Mouse (Mus musculus): ENCODE measurements around the gene Hist1h2bk. TPM values are rescaled to one million over a fixed set of nuclear protein-coding genes. Genes with fewer than 3 reads are reported as not detected.

Gene Hist1h2bk
- polyA plus RNA-seq, 1 experiment from 2014 or later: 5.4 TPM

- Histone ChIP-seq H3K27ac (replicated peaks) (no peak overlapping the region), H3K4me3 (replicated peaks) (no peak overlapping the region), H3K27me3 (peaks cover 97% of the 10 kb centered on the region), H3K4me2 (no peak overlapping the region), H3K36me3 (replicated peaks) (no peaks in the 10 kb centered on the region), H3K4me1 (replicated peaks) (peaks cover 19% of the 10 kb centered on the region), H3K9ac (no peak overlapping the region), H3K9me3 (replicated peaks) (no peaks in the 10 kb centered on the region)
- ATAC-seq (ENCODE audit: insufficient read depth): no peak
- WGBS (ENCODE audit: insufficient replicate concordance): 56% methylated on average over 4 of the region's 4 CpGs
Observed at GRCm38 (mm10) chr13:21999147-21999546, 36.5 kb upstream of the Hist1h2bk start.

- Histone ChIP-seq H3K36me3 (replicated peaks) (no peaks in the 10 kb centered on the region), H3K4me3 (replicated peaks) (no peak overlapping the region), H3K9ac (no peak overlapping the region), H3K9me3 (replicated peaks) (no peaks in the 10 kb centered on the region), H3K27ac (replicated peaks) (no peak overlapping the region), H3K4me2 (peak overlapping the region; percentile 20; the same call in 1 of the 2 replicates), H3K27me3 (peaks cover 99% of the 10 kb centered on the region), H3K4me1 (replicated peaks) (peaks cover 22% of the 10 kb centered on the region)
- 11% methylated on average over 2 of the region's 2 CpGs for WGBS (ENCODE audit: insufficient replicate concordance)
- no peak for ATAC-seq (ENCODE audit: insufficient read depth)
Observed at GRCm38 (mm10) chr13:22001346-22001745, 34.3 kb upstream of the Hist1h2bk start.

DNA sequence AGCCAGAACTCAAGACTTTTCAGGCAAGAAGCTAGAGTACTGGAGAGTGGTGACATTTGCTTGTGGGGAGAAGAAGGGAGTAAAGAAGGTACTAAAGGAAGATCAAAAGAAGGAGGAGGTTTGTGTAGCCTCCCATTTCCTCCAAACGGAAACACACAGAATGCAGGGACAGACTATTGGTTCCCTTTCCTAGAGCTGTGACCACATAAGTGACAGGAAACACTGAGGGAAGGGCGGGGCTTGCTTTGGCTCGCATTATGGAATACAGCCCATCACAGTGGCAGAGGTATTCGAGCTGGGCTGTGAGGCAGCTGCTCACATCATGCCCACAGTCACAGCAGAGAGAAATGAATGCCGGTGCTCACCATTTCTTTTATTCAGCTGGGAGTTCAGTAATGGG, 33.8 kb upstream of the Hist1h2bk start:
- Histone ChIP-seq H3K4me2 (peak overlapping the region; percentile 20), H3K9ac (no peak overlapping the region), H3K4me3 (replicated peaks) (no peak overlapping the region), H3K36me3 (replicated peaks) (no peaks in the 10 kb centered on the region), H3K4me1 (replicated peaks) (peaks cover 23% of the 10 kb centered on the region), H3K27ac (replicated peaks) (no peak overlapping the region), H3K9me3 (replicated peaks) (no peaks in the 10 kb centered on the region), H3K27me3 (peaks cover 99% of the 10 kb centered on the region)
- ATAC-seq (ENCODE audit: insufficient read depth): no peak
- WGBS (ENCODE audit: insufficient replicate concordance): 6% methylated on average over 5 of the region's 5 CpGs

GRCm38 (mm10) chr13:22005605-22006333, 29.9 kb upstream of the Hist1h2bk start:
- H3K9me3 ChIP-seq (replicated peaks): no peaks in the 10 kb centered on the region
- H3K36me3 ChIP-seq (replicated peaks): no peaks in the 10 kb centered on the region
- peak overlapping the region; percentile 86 for H3K4me2 ChIP-seq
- WGBS (ENCODE audit: insufficient replicate concordance): under 1% methylated on average over 45 of the region's 45 CpGs
- H3K4me3 ChIP-seq (replicated peaks): peak overlapping the region; percentile 61
- peak overlapping the region; percentile 28; the same call in 1 of the 2 replicates for H3K9ac ChIP-seq
- H3K27me3 ChIP-seq: peaks cover 100% of the 10 kb centered on the region
- H3K27ac ChIP-seq (replicated peaks): no peak overlapping the region
- H3K4me1 ChIP-seq (replicated peaks): peaks cover 26% of the 10 kb centered on the region
- peak; percentile 68 for ATAC-seq (ENCODE audit: insufficient read depth)

DNA sequence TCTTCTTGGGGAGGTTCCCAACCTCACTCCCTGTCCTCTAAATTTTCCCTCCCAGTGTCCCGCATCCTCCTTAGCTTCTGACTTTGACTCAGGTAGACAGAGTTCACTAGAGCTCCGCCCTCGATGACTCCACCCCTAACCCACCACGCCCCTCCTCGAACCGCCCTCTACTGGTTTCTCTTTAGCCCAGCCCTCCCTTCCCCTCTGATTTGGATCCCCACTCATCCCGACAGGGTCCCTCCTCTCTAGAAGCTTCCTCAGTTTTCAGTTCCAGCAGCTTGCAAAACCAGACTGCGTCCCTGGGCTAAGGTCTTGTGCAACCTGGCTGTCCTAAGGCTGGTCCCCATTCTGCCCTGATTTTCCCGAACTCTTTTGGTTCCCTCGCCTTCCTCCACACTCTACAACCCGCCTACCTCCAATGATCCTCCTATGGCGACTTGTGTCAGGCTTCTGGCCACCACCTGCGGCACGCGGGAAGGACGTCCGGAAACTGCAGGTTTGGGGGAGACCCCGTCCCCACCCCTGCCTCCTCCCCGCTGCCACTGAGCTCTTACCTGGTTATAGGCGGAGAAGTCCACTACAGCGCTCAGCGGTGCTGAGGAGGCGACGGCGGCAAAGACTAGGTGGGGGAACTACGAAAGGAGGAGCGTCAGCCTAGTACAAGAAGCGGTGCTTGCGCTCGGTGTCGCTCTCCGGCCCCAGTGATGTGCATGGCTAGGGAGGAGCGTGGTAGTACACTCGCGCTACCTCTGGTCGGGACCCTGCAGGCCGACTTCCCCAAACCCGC, 29.1 kb upstream of the Hist1h2bk start:
- Histone ChIP-seq H3K27me3 (peaks cover 98% of the 10 kb centered on the region), H3K4me3 (replicated peaks) (peak overlapping the region; percentile 61), H3K4me2 (peak overlapping the region; percentile 86), H3K9ac (0 out of 2 replicates have a peak overlapping the region, but pooled peaks have one; percentile 28), H3K9me3 (replicated peaks) (no peaks in the 10 kb centered on the region), H3K4me1 (replicated peaks) (peaks cover 26% of the 10 kb centered on the region), H3K27ac (replicated peaks) (no peak overlapping the region), H3K36me3 (replicated peaks) (no peaks in the 10 kb centered on the region)
- ATAC-seq (ENCODE audit: insufficient read depth): peak; percentile 81
- under 1% methylated on average over 38 of the region's 38 CpGs for WGBS (ENCODE audit: insufficient replicate concordance)

- peak overlapping the region; percentile 86 for H3K4me2 ChIP-seq
- ATAC-seq (ENCODE audit: insufficient read depth): no peak
- H3K4me1 ChIP-seq (replicated peaks): peaks cover 26% of the 10 kb centered on the region
- H3K27ac ChIP-seq (replicated peaks): no peak overlapping the region
- no peaks in the 10 kb centered on the region for H3K9me3 ChIP-seq (replicated peaks)
- WGBS (ENCODE audit: insufficient replicate concordance): 11% methylated on average over 18 of the region's 18 CpGs
- peaks cover 96% of the 10 kb centered on the region for H3K27me3 ChIP-seq
- peak overlapping the region; percentile 61 for H3K4me3 ChIP-seq (replicated peaks)
- H3K36me3 ChIP-seq (replicated peaks): no peaks in the 10 kb centered on the region
- H3K9ac ChIP-seq: no peak overlapping the region
Observed at GRCm38 (mm10) chr13:22007121-22007510, 28.6 kb upstream of the Hist1h2bk start.

GRCm38 (mm10) chr13:22007872-22008271, 27.8 kb upstream of the Hist1h2bk start:
- WGBS (ENCODE audit: insufficient replicate concordance): 48% methylated on average over 7 of the region's 7 CpGs
- H3K27me3 ChIP-seq: peaks cover 96% of the 10 kb centered on the region
- H3K36me3 ChIP-seq (replicated peaks): no peaks in the 10 kb centered on the region
- H3K27ac ChIP-seq (replicated peaks): no peak overlapping the region
- no peak overlapping the region for H3K9ac ChIP-seq
- no peak for ATAC-seq (ENCODE audit: insufficient read depth)
- peaks cover 26% of the 10 kb centered on the region for H3K4me1 ChIP-seq (replicated peaks)
- no peak overlapping the region for H3K4me3 ChIP-seq (replicated peaks)
- H3K4me2 ChIP-seq: no peak overlapping the region
- H3K9me3 ChIP-seq (replicated peaks): no peaks in the 10 kb centered on the region

GRCm38 (mm10) chr13:22008707-22009106, 27.0 kb upstream of the Hist1h2bk start:
- 76% methylated on average over 3 of the region's 3 CpGs for WGBS (ENCODE audit: insufficient replicate concordance)
- Histone ChIP-seq H3K4me3 (replicated peaks) (no peak overlapping the region), H3K27me3 (peaks cover 94% of the 10 kb centered on the region), H3K4me2 (no peak overlapping the region), H3K36me3 (replicated peaks) (no peaks in the 10 kb centered on the region), H3K4me1 (replicated peaks) (peaks cover 26% of the 10 kb centered on the region), H3K9ac (no peak overlapping the region), H3K27ac (replicated peaks) (no peak overlapping the region), H3K9me3 (replicated peaks) (no peaks in the 10 kb centered on the region)
- no peak for ATAC-seq (ENCODE audit: insufficient read depth)

DNA sequence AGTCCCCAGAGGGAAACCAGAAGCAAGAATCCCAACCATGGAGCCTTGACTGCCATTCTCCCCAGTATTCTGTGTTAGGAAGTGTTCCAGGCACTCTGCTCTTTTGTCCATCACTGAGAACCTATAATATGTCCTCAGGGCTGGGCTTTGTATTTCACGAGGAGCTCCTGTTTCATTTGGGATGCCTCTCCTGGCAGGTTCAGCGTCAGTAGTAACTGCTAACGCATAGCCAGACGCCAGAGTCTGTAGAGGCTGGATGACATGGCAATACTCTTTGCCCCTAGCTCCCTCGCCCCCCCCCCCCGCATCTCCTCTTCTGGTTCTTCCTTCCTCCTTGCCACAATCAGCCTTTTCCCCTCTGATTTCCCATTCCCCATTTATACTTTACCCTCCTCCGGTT, 26.0 kb upstream of the Hist1h2bk start, which contains the start of gene Prss16:
Gene Prss16 (minus strand): TSS at position 101 of the 400 bp plus-strand sequence.
- no peak for ATAC-seq (ENCODE audit: insufficient read depth)
- no peaks in the 10 kb centered on the region for H3K9me3 ChIP-seq (replicated peaks)
- 15% methylated on average over 6 of the region's 7 CpGs for WGBS (ENCODE audit: insufficient replicate concordance)
- peaks cover 31% of the 10 kb centered on the region for H3K4me1 ChIP-seq (replicated peaks)
- H3K9ac ChIP-seq: no peak within 1 kb of the TSS
- H3K36me3 ChIP-seq (replicated peaks): no peaks in the 10 kb centered on the region
- H3K4me3 ChIP-seq (replicated peaks): no peak within 1 kb of the TSS
- no peak within 1 kb of the TSS for H3K27ac ChIP-seq (replicated peaks)
- no peak within 1 kb of the TSS for H3K4me2 ChIP-seq
- peaks cover 94% of the 10 kb centered on the region for H3K27me3 ChIP-seq

DNA sequence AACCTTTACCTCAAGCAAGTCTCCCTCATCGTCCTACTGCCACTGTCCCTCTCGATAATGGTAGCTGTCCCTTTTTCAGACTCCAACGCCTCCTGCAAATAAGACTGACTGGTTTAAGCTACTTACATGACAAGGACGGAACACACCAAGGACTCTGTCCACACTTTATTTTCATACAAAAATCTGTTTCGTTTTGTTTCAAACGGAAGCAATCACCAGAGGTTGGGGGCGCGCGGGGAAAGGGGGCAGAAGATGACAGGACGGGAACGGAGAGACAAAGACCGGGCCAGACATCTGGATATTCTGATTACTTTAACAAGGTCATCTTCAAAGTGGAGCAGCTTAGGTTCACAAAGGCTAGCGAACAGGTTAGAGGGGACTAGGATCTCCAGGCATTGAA, 22.0 kb upstream of the Hist1h2bk start:
- ATAC-seq (ENCODE audit: insufficient read depth): no peak

GRCm38 (mm10) chr13:22014411-22014845, 21.2 kb upstream of the Hist1h2bk start:
- Histone ChIP-seq H3K4me3 (replicated peaks) (peak overlapping the region; percentile 21), H3K4me1 (replicated peaks) (peaks cover 21% of the 10 kb centered on the region)

More for the DNA sequence above, 22.0 kb upstream of the Hist1h2bk start:
- Histone ChIP-seq H3K36me3 (replicated peaks) (no peaks in the 10 kb centered on the region), H3K4me2 (peak overlapping the region; percentile 41), H3K9me3 (replicated peaks) (no peaks in the 10 kb centered on the region), H3K9ac (no peak overlapping the region), H3K27ac (replicated peaks) (no peak overlapping the region), H3K4me1 (replicated peaks) (peaks cover 17% of the 10 kb centered on the region), H3K4me3 (replicated peaks) (no peak overlapping the region), H3K27me3 (peaks cover 62% of the 10 kb centered on the region)
- 18% methylated on average over 13 of the region's 13 CpGs for WGBS (ENCODE audit: insufficient replicate concordance)

More at GRCm38 (mm10) chr13:22014411-22014845, 21.2 kb upstream of the Hist1h2bk start:
- no peak for ATAC-seq (ENCODE audit: insufficient read depth)
- Histone ChIP-seq H3K27me3 (peaks cover 57% of the 10 kb centered on the region), H3K4me2 (peak overlapping the region; percentile 41), H3K27ac (replicated peaks) (no peak overlapping the region), H3K9me3 (replicated peaks) (no peaks in the 10 kb centered on the region), H3K9ac (no peak overlapping the region), H3K36me3 (replicated peaks) (no peaks in the 10 kb centered on the region)
- WGBS (ENCODE audit: insufficient replicate concordance): 8% methylated on average over 17 of the region's 17 CpGs

Measured in liver, embryonic 15.5 days (tissue).